Mouse (Mus musculus): ENCODE measurements around the gene Muc4.

- TF ChIP-seq POLR2A (IDR thresholded peaks at IDR 0.05; ENCODE audit: control insufficient read depth, extremely low read depth, insufficient read depth, low read length, poor library complexity) (no peak), CTCF (IDR thresholded peaks at IDR 0.05; ENCODE audit: borderline replicate concordance, control insufficient read depth, extremely low read depth, insufficient read depth, low read length, poor library complexity) (no peak)
Observed at GRCm38 (mm10) chr16:32736022-32736421, 336 bp downstream of the Muc4 start.

Measured in thymus, adult 2 months (tissue).